Mouse (Mus musculus) stomach, embryonic 15.5 days (tissue): ENCODE measurements around the gene Sirpa. TPM values are rescaled to one million over a fixed set of nuclear protein-coding genes. Genes with fewer than 3 reads are reported as not detected.
A peak's percentile ranks its signal among the peaks of the same experiment; 100 is the strongest.

Source experiments
- ATAC-seq: fragments of 200-750 bp; cut with Nextera tagmentation; 2 replicates; pipeline ENCODE4 v1.8.0; 2017; ENCODE audit warnings: low read depth, moderate number of reproducible peaks, moderate TSS enrichment; ENCODE audit not compliant: insufficient read depth, low FRiP score
- H3K27ac ChIP-seq: fragments of 300-500 bp; sonication (generic); 2 replicates; pipeline ENCODE4 v1.5.1; 2015; ENCODE audit warnings: mild to moderate bottlenecking, inconsistent platforms
- H3K27me3 ChIP-seq: fragments of 300-500 bp; sonication (generic); replicated peaks from 2 replicates; pipeline ENCODE4 v1.6.1; 2015; ENCODE audit warnings: inconsistent platforms
- H3K36me3 ChIP-seq: fragments of 300-500 bp; sonication (generic); 2 replicates; pipeline ENCODE4 v1.6.1; 2015; ENCODE audit warnings: inconsistent platforms
- H3K4me1 ChIP-seq: fragments of 300-500 bp; sonication (generic); 2 replicates; pipeline ENCODE4 v1.6.1; 2015; ENCODE audit warnings: inconsistent platforms
- H3K4me2 ChIP-seq: fragments of 300-500 bp; sonication (generic); 2 replicates; pipeline ENCODE4 v1.6.1; 2015; ENCODE audit warnings: mild to moderate bottlenecking, inconsistent platforms
- H3K4me3 ChIP-seq: fragments of 300-500 bp; sonication (generic); replicated peaks from 2 replicates; pipeline ENCODE4 v1.5.1; 2015; ENCODE audit warnings: inconsistent platforms
- H3K9ac ChIP-seq: fragments of 300-500 bp; sonication (generic); 2 replicates; pipeline ENCODE4 v1.6.1; 2015; ENCODE audit warnings: inconsistent platforms
- H3K9me3 ChIP-seq: fragments of 300-500 bp; sonication (generic); 2 replicates; pipeline ENCODE4 v1.6.1; 2016; ENCODE audit warnings: inconsistent platforms
- WGBS: fragments of 180-500 bp; shearing (Covaris S2); methylation state at CpG from one replicate; pipeline ENCODE4 v1.1.7; 2015; 5-methylcytosine and 5-hydroxymethylcytosine counted together
- polyA plus RNA-seq: library from polyadenylated mRNA; unstranded; fragments of >200 nt; fragmentation: Nextera tagmentation; extraction: Ambion mirVana; gene quantifications from 2 replicates; pipeline ENCODE4 v1.2.1, GENCODE M21; 2015

The Sirpa gene
- polyA plus RNA-seq, 1 experiment from 2014 or later, result 30.8 TPM

- Histone ChIP-seq H3K9ac (no peak overlapping the region), H3K4me2 (no peak overlapping the region), H3K36me3 (no peaks in the 10 kb centered on the region), H3K4me1 (no peaks in the 10 kb centered on the region), H3K4me3 (no peak overlapping the region), H3K27me3 (no peaks in the 10 kb centered on the region), H3K9me3 (no peaks in the 10 kb centered on the region), H3K27ac (no peak overlapping the region)
- WGBS, result 79% methylated on average over 5 of the region's 5 CpGs
- ATAC-seq, result no peak
Measured at GRCm38 (mm10) chr2:129563944-129564709, 28.5 kb upstream of the Sirpa start.

GRCm38 (mm10) chr2:129569120-129569519 lies 23.5 kb upstream of the Sirpa start:
- no peak for ATAC-seq
- WGBS, result 56% methylated on average over 7 of the region's 7 CpGs
- Histone ChIP-seq H3K4me3 (no peak overlapping the region), H3K4me1 (0 out of 2 replicates have a peak, but pooled peaks cover under 1% of the 10 kb centered on the region), H3K27ac (no peak overlapping the region), H3K27me3 (no peaks in the 10 kb centered on the region), H3K36me3 (no peaks in the 10 kb centered on the region), H3K9me3 (no peaks in the 10 kb centered on the region), H3K4me2 (no peak overlapping the region), H3K9ac (no peak overlapping the region)

- H3K9me3 ChIP-seq, result no peaks in the 10 kb centered on the region
- 0 out of 2 replicates have a peak, but pooled peaks cover 3% of the 10 kb centered on the region for H3K27me3 ChIP-seq
- no peak for ATAC-seq
- H3K4me3 ChIP-seq, result no peak overlapping the region
- no peak overlapping the region for H3K9ac ChIP-seq
- 0 out of 2 replicates have a peak, but pooled peaks cover 4% of the 10 kb centered on the region for H3K4me1 ChIP-seq
- H3K36me3 ChIP-seq, result no peaks in the 10 kb centered on the region
- 57% methylated on average over 5 of the region's 5 CpGs for WGBS
- H3K27ac ChIP-seq, result no peak overlapping the region
- no peak overlapping the region for H3K4me2 ChIP-seq
Measured at GRCm38 (mm10) chr2:129569556-129569955, 23.1 kb upstream of the Sirpa start.

GRCm38 (mm10) chr2:129573701-129574273 lies 18.8 kb upstream of the Sirpa start:
- Histone ChIP-seq H3K27ac (no peak overlapping the region), H3K4me1 (0 out of 2 replicates have a peak, but pooled peaks cover 9% of the 10 kb centered on the region), H3K9ac (no peak overlapping the region), H3K9me3 (no peaks in the 10 kb centered on the region), H3K4me3 (no peak overlapping the region), H3K27me3 (0 out of 2 replicates have a peak, but pooled peaks cover 3% of the 10 kb centered on the region), H3K36me3 (no peaks in the 10 kb centered on the region), H3K4me2 (no peak overlapping the region)
- ATAC-seq, result no peak
- WGBS, result 35% methylated on average over 4 of the region's 4 CpGs

- H3K4me1 ChIP-seq, result 0 out of 2 replicates have a peak, but pooled peaks cover 9% of the 10 kb centered on the region
- H3K27ac ChIP-seq, result no peak overlapping the region
- H3K36me3 ChIP-seq, result no peaks in the 10 kb centered on the region
- 0 out of 2 replicates have a peak overlapping the region, but pooled peaks have one; percentile 8 for H3K4me3 ChIP-seq
- peak overlapping the region; percentile 42 for H3K4me2 ChIP-seq
- WGBS, result 15% methylated on average over 24 of the region's 24 CpGs
- no peak overlapping the region for H3K9ac ChIP-seq
- no peaks in the 10 kb centered on the region for H3K9me3 ChIP-seq
- peak; percentile 56; the same call in 1 of the 2 replicates for ATAC-seq
- H3K27me3 ChIP-seq, result 0 out of 2 replicates have a peak, but pooled peaks cover 3% of the 10 kb centered on the region
Measured at GRCm38 (mm10) chr2:129574395-129575046, 18.1 kb upstream of the Sirpa start.

GRCm38 (mm10) chr2:129575113-129575512 lies 17.5 kb upstream of the Sirpa start:
- no peak overlapping the region for H3K4me3 ChIP-seq
- no peak for ATAC-seq
- 90% methylated on average over 4 of the region's 4 CpGs for WGBS

GRCm38 (mm10) chr2:129576611-129577447 lies 15.8 kb upstream of the Sirpa start:
- no peak for ATAC-seq
- Histone ChIP-seq H3K9ac (no peak overlapping the region), H3K4me2 (no peak overlapping the region), H3K9me3 (no peaks in the 10 kb centered on the region), H3K4me1 (0 out of 2 replicates have a peak, but pooled peaks cover 9% of the 10 kb centered on the region), H3K27me3 (0 out of 2 replicates have a peak, but pooled peaks cover 3% of the 10 kb centered on the region), H3K27ac (no peak overlapping the region), H3K4me3 (no peak overlapping the region), H3K36me3 (no peaks in the 10 kb centered on the region)
- WGBS, result 84% methylated on average over 8 of the region's 8 CpGs

More at GRCm38 (mm10) chr2:129575113-129575512, 17.5 kb upstream of the Sirpa start:
- Histone ChIP-seq H3K27me3 (0 out of 2 replicates have a peak, but pooled peaks cover 3% of the 10 kb centered on the region), H3K27ac (no peak overlapping the region), H3K9me3 (no peaks in the 10 kb centered on the region), H3K4me1 (0 out of 2 replicates have a peak, but pooled peaks cover 9% of the 10 kb centered on the region), H3K9ac (no peak overlapping the region), H3K4me2 (no peak overlapping the region), H3K36me3 (no peaks in the 10 kb centered on the region)

- Histone ChIP-seq H3K27ac (no peak overlapping the region), H3K4me3 (no peak overlapping the region), H3K9ac (no peak overlapping the region), H3K4me1 (0 out of 2 replicates have a peak, but pooled peaks cover 2% of the 10 kb centered on the region), H3K4me2 (no peak overlapping the region), H3K36me3 (no peaks in the 10 kb centered on the region), H3K9me3 (no peaks in the 10 kb centered on the region), H3K27me3 (no peaks in the 10 kb centered on the region)
- 0 out of 2 replicates have a peak, but pooled peaks have one; percentile 20 for ATAC-seq
- WGBS, result 75% methylated on average over 4 of the region's 4 CpGs
Measured at GRCm38 (mm10) chr2:129580656-129581055, 12.0 kb upstream of the Sirpa start.

- Histone ChIP-seq H3K4me3 (no peak overlapping the region), H3K36me3 (no peaks in the 10 kb centered on the region), H3K9ac (no peak overlapping the region), H3K4me1 (no peaks in the 10 kb centered on the region), H3K9me3 (no peaks in the 10 kb centered on the region), H3K27me3 (no peaks in the 10 kb centered on the region), H3K27ac (no peak overlapping the region), H3K4me2 (no peak overlapping the region)
- WGBS, result 33% methylated on average over 3 of the region's 3 CpGs
- no peak for ATAC-seq
Measured at GRCm38 (mm10) chr2:129581826-129582225, 10.8 kb upstream of the Sirpa start.

GRCm38 (mm10) chr2:129582261-129582660 lies 10.4 kb upstream of the Sirpa start:
- ATAC-seq, result no peak

GRCm38 (mm10) chr2:129584905-129585304 lies 7.7 kb upstream of the Sirpa start:
- ATAC-seq, result no peak
- H3K27ac ChIP-seq, result no peak overlapping the region
- H3K9ac ChIP-seq, result no peak overlapping the region
- no peaks in the 10 kb centered on the region for H3K9me3 ChIP-seq
- no peaks in the 10 kb centered on the region for H3K36me3 ChIP-seq
- H3K4me1 ChIP-seq, result peaks cover 3% of the 10 kb centered on the region; the same call in 1 of the 2 replicates
- H3K27me3 ChIP-seq, result no peaks in the 10 kb centered on the region
- WGBS, result 16% methylated on average over 1 of the region's 1 CpGs
- no peak overlapping the region for H3K4me3 ChIP-seq
- H3K4me2 ChIP-seq, result no peak overlapping the region

More at GRCm38 (mm10) chr2:129582261-129582660, 10.4 kb upstream of the Sirpa start:
- no peak overlapping the region for H3K4me2 ChIP-seq
- no peaks in the 10 kb centered on the region for H3K27me3 ChIP-seq
- 83% methylated on average over 4 of the region's 4 CpGs for WGBS
- no peak overlapping the region for H3K4me3 ChIP-seq
- no peak overlapping the region for H3K27ac ChIP-seq
- no peaks in the 10 kb centered on the region for H3K36me3 ChIP-seq
- no peaks in the 10 kb centered on the region for H3K4me1 ChIP-seq
- no peaks in the 10 kb centered on the region for H3K9me3 ChIP-seq
- no peak overlapping the region for H3K9ac ChIP-seq
